Mouse (Mus musculus): Measurements from ENCODE around the gene Gm6588. TPM values are rescaled to one million over a fixed set of nuclear protein-coding genes. Genes with fewer than 3 reads are reported as not detected.
A peak's percentile ranks its signal among the peaks of the same experiment; 100 is the strongest.

Gm6588 gene
- polyA plus RNA-seq, 1 experiment from 2014 or later, result not detected

DNA sequence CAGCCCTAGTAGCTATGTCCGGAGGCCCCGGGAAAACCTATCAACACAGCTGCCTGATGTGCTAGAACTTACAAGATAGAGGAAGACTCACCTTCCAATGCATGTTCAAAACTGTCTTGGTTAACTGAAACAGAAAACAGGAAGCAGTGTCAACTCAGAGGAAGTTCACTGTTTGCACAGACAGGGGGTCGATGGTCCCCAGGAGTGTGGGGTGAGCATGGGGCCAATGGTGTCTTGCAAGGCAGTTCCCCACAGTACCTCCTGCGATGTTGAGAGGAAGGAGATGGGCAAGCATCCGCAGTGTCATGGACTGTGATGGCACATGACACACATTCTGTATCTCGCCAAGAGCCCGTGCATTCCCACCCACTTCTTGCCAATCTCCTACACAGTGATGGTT lies 22.6 kb upstream of the Gm6588 start:
- peaks cover 11% of the 10 kb centered on the region for H3K27me3 ChIP-seq (ENCODE audit: insufficient read depth, low read length)
- H3K4me2 ChIP-seq (replicated peaks; ENCODE audit: low read depth, low read length), result no peak overlapping the region
- 82% methylated on average over 7 of the region's 7 CpGs for WGBS
- no peak overlapping the region for H3K9ac ChIP-seq (replicated peaks; ENCODE audit: low read length)
- no peaks in the 10 kb centered on the region for H3K9me3 ChIP-seq (ENCODE audit: low read length)
- no peaks in the 10 kb centered on the region for H3K36me3 ChIP-seq (ENCODE audit: insufficient read depth, low read length)
- H3K4me3 ChIP-seq (ENCODE audit: low read length), result no peak overlapping the region
- no peak overlapping the region for H3K27ac ChIP-seq (ENCODE audit: low read length)
- peaks cover 7% of the 10 kb centered on the region for H3K4me1 ChIP-seq (ENCODE audit: insufficient read depth, low read length)
- no peak for ATAC-seq (ENCODE audit: low FRiP score, low TSS enrichment)

DNA sequence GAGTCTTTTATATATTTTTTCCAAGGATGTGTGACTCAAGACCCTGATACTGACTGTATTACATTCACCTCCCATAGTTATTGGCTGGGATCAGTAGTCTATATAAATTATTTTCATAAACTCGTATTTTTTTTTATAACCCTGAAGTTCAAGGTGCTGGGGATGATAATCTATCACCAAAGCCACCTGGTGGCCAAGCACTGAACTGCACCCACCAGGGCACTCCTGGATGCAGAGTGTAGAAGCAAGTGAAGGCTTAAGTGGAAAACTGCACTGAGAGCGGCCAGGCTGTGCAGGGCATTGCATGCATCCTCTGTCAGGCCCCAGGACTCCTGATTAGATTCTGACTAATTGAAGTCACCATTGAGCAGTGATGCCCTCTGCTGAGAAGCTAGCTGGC lies 21.9 kb upstream of the Gm6588 start:
- Histone ChIP-seq H3K27me3 (ENCODE audit: insufficient read depth, low read length) (peaks cover 15% of the 10 kb centered on the region), H3K36me3 (ENCODE audit: insufficient read depth, low read length) (no peaks in the 10 kb centered on the region), H3K27ac (ENCODE audit: low read length) (no peak overlapping the region), H3K9me3 (ENCODE audit: low read length) (no peaks in the 10 kb centered on the region), H3K4me1 (ENCODE audit: insufficient read depth, low read length) (peaks cover 8% of the 10 kb centered on the region), H3K4me3 (ENCODE audit: low read length) (no peak overlapping the region), H3K4me2 (replicated peaks; ENCODE audit: low read depth, low read length) (no peak overlapping the region), H3K9ac (replicated peaks; ENCODE audit: low read length) (no peak overlapping the region)
- WGBS, result 55% methylated on average over 2 of the region's 2 CpGs
- no peak for ATAC-seq (ENCODE audit: low FRiP score, low TSS enrichment)

DNA sequence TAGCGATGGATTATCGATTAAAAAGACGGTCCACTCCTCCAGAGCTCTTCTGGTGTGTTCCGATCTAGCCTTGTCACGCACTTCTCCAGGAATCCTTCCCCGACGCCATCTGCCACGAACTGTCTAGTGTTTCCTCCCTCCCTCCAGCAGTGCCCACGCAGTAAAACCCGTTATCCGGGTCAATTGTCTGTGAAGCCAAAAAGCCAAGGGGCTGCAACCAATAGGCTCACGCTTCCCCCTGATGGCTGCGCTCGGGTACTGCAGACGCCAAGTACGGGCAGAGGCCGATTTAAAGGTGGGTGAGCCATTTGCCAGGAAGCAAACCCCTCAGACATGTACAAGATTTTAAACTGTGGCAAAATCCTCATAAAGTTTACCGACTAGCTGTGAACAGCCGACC lies 20.3 kb upstream of the Gm6588 start:
- peaks cover 15% of the 10 kb centered on the region for H3K27me3 ChIP-seq (ENCODE audit: insufficient read depth, low read length)
- WGBS, result 14% methylated on average over 19 of the region's 19 CpGs
- no peak for ATAC-seq (ENCODE audit: low FRiP score, low TSS enrichment)
- H3K9me3 ChIP-seq (ENCODE audit: low read length), result no peaks in the 10 kb centered on the region
- no peak overlapping the region for H3K9ac ChIP-seq (replicated peaks; ENCODE audit: low read length)
- peaks cover 8% of the 10 kb centered on the region for H3K4me1 ChIP-seq (ENCODE audit: insufficient read depth, low read length)
- no peaks in the 10 kb centered on the region for H3K36me3 ChIP-seq (ENCODE audit: insufficient read depth, low read length)
- H3K4me2 ChIP-seq (replicated peaks; ENCODE audit: low read depth, low read length), result no peak overlapping the region
- no peak overlapping the region for H3K27ac ChIP-seq (ENCODE audit: low read length)
- no peak overlapping the region for H3K4me3 ChIP-seq (ENCODE audit: low read length)

DNA sequence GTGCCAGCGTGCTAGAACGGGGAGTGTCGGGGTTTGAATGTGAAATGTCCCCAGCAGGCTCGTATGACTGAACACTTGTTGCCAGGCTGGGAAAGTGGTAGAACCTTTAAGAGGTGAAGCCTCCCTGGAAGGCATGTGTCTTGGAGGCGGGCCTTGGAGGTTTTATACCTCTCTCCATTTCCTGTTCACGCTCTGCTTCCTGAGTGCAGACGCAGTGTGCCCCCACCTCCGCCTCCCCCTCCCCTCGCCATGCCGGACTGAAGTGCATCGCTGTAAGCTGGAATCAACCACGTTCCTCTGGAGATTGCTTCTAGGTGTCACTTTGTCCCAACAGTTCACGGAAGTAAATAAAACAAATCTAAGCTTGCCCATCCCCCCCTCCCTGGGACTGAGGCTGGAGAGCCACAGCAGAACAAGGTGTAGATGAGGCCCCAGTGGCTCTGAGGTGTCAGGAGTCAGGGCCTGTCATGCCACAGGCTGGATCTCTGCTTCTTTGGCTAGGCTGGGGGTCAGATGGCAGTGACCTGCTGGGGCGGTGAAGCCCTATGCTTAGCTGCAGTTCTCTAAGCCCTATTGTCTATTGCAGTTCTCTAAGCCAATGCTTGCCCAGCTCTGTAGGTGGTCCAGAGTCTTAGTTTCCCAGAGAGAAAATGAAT lies 18.0 kb upstream of the Gm6588 start:
- Histone ChIP-seq H3K4me3 (ENCODE audit: low read length) (peak overlapping the region; percentile 22), H3K27me3 (ENCODE audit: insufficient read depth, low read length) (peaks cover 8% of the 10 kb centered on the region), H3K4me2 (replicated peaks; ENCODE audit: low read depth, low read length) (peak overlapping the region; percentile 51), H3K4me1 (ENCODE audit: insufficient read depth, low read length) (peaks cover 8% of the 10 kb centered on the region), H3K36me3 (ENCODE audit: insufficient read depth, low read length) (no peaks in the 10 kb centered on the region), H3K9ac (replicated peaks; ENCODE audit: low read length) (peak overlapping the region; percentile 41; the same call in 1 of the 2 replicates), H3K9me3 (ENCODE audit: low read length) (no peaks in the 10 kb centered on the region), H3K27ac (ENCODE audit: low read length) (no peak overlapping the region)
- no peak for ATAC-seq (ENCODE audit: low FRiP score, low TSS enrichment)
- WGBS, result 10% methylated on average over 14 of the region's 14 CpGs

DNA sequence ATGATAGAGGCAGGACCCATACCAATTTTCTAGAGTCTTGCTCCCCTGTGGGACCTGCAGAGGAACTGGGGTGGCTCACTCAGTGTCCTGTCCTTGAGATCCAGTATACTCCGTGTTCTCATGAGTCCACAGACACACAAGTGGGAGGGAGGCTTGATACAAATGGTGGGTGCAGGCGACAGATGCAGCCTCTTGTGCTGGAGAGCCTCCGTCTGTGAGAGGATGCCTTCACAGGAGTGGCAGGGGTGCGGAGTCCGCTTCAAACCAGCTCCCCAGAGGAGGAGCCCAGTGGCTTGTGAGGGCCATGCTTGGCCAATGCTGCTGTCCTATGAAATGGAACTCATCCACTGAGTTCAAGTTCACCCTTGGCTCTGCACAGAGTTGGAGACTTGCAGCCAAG lies 17.2 kb upstream of the Gm6588 start:
- ATAC-seq (ENCODE audit: low FRiP score, low TSS enrichment), result no peak
- 81% methylated on average over 5 of the region's 5 CpGs for WGBS
- H3K4me3 ChIP-seq (ENCODE audit: low read length), result no peak overlapping the region

DNA sequence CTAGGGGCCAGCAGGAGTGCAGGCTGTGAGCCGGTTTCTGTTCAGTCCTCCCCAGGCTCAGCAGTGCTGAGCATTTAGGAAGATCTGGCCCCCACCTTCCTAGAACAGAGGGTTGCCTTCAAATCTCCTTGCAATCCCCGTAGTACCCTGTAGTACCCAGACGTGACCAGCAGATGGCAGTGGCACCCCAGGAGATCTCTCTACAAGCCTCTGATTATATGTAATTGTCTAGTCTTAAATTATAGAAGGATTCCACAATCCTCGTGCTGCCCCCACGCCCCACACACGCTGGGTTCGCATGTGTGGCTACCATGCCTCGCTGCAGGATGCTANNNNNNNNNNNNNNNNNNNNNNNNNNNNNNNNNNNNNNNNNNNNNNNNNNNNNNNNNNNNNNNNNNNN lies 16.2 kb upstream of the Gm6588 start:
- 3% methylated on average over 8 of the region's 8 CpGs for WGBS

More for the DNA sequence above, 17.2 kb upstream of the Gm6588 start:
- Histone ChIP-seq H3K9ac (replicated peaks; ENCODE audit: low read length) (no peak overlapping the region), H3K4me2 (replicated peaks; ENCODE audit: low read depth, low read length) (no peak overlapping the region), H3K9me3 (ENCODE audit: low read length) (no peaks in the 10 kb centered on the region), H3K36me3 (ENCODE audit: insufficient read depth, low read length) (no peaks in the 10 kb centered on the region), H3K4me1 (ENCODE audit: insufficient read depth, low read length) (peaks cover 8% of the 10 kb centered on the region), H3K27ac (ENCODE audit: low read length) (no peak overlapping the region), H3K27me3 (ENCODE audit: insufficient read depth, low read length) (peaks cover 8% of the 10 kb centered on the region)

DNA sequence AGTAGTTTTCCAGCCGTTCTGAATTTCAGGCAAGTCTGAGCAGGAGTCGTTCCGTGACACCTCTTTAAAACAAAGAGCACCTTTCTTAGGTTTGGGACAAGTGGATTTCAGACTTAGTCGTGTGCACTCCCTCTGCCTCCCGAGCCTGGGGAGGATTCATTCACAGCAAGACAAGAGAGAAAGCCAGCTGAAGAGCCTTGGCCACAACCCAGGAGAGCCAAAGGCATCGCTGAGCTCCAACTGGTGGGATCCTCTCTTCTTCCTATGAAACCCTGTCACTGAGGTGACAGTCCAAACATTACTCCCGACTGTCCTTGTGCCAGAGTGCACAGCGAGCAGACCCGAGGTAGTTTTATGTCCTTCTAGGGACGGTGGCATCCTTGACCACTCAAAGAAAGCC lies 10.7 kb upstream of the Gm6588 start:
- 20% methylated on average over 10 of the region's 10 CpGs for WGBS
- H3K27ac ChIP-seq (ENCODE audit: low read length), result no peak overlapping the region

More for the DNA sequence above, 16.2 kb upstream of the Gm6588 start:
- Histone ChIP-seq H3K9me3 (ENCODE audit: low read length) (no peaks in the 10 kb centered on the region), H3K4me3 (ENCODE audit: low read length) (no peak overlapping the region), H3K4me1 (ENCODE audit: insufficient read depth, low read length) (peaks cover 8% of the 10 kb centered on the region), H3K9ac (replicated peaks; ENCODE audit: low read length) (no peak overlapping the region), H3K27ac (ENCODE audit: low read length) (no peak overlapping the region), H3K36me3 (ENCODE audit: insufficient read depth, low read length) (no peaks in the 10 kb centered on the region), H3K4me2 (replicated peaks; ENCODE audit: low read depth, low read length) (no peak overlapping the region), H3K27me3 (ENCODE audit: insufficient read depth, low read length) (peaks cover 8% of the 10 kb centered on the region)
- ATAC-seq (ENCODE audit: low FRiP score, low TSS enrichment), result no peak; the same call in 1 of the 2 replicates

DNA sequence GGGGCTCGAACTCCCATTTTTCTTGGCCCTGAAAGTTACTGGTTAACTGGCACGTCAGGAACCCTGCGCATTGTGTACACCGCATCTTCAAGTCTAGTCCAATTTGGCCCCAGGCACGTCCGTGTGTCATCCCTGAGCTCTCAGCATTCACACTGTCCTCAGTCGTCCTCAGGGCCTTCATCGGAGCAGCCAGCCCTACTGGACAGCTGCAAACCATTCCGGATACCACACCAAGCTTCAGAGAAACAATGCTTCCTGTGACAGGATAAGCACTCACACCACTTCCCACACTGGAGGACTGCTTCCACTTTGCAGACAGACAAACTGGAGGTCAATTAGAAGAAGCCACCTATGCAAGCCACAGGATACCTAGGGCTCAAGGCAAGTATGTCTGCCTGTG lies 3.9 kb downstream of the Gm6588 start:
- H3K9ac ChIP-seq (replicated peaks; ENCODE audit: low read length), result no peak overlapping the region
- WGBS, result 81% methylated on average over 9 of the region's 9 CpGs
- H3K4me3 ChIP-seq (ENCODE audit: low read length), result no peak overlapping the region
- no peaks in the 10 kb centered on the region for H3K36me3 ChIP-seq (ENCODE audit: insufficient read depth, low read length)
- no peaks in the 10 kb centered on the region for H3K4me1 ChIP-seq (ENCODE audit: insufficient read depth, low read length)
- no peak overlapping the region for H3K27ac ChIP-seq (ENCODE audit: low read length)
- 0 out of 2 replicates have a peak, but pooled peaks cover 9% of the 10 kb centered on the region for H3K27me3 ChIP-seq (ENCODE audit: insufficient read depth, low read length)
- no peak overlapping the region for H3K4me2 ChIP-seq (replicated peaks; ENCODE audit: low read depth, low read length)
- ATAC-seq (ENCODE audit: low FRiP score, low TSS enrichment), result no peak
- no peaks in the 10 kb centered on the region for H3K9me3 ChIP-seq (ENCODE audit: low read length)

More for the DNA sequence above, 10.7 kb upstream of the Gm6588 start:
- Histone ChIP-seq H3K9me3 (ENCODE audit: low read length) (no peaks in the 10 kb centered on the region), H3K4me1 (ENCODE audit: insufficient read depth, low read length) (no peaks in the 10 kb centered on the region), H3K4me2 (replicated peaks; ENCODE audit: low read depth, low read length) (no peak overlapping the region), H3K4me3 (ENCODE audit: low read length) (no peak overlapping the region), H3K9ac (replicated peaks; ENCODE audit: low read length) (no peak overlapping the region), H3K27me3 (ENCODE audit: insufficient read depth, low read length) (no peaks in the 10 kb centered on the region; the same call in 1 of the 2 replicates), H3K36me3 (ENCODE audit: insufficient read depth, low read length) (no peaks in the 10 kb centered on the region)
- no peak for ATAC-seq (ENCODE audit: low FRiP score, low TSS enrichment)

DNA sequence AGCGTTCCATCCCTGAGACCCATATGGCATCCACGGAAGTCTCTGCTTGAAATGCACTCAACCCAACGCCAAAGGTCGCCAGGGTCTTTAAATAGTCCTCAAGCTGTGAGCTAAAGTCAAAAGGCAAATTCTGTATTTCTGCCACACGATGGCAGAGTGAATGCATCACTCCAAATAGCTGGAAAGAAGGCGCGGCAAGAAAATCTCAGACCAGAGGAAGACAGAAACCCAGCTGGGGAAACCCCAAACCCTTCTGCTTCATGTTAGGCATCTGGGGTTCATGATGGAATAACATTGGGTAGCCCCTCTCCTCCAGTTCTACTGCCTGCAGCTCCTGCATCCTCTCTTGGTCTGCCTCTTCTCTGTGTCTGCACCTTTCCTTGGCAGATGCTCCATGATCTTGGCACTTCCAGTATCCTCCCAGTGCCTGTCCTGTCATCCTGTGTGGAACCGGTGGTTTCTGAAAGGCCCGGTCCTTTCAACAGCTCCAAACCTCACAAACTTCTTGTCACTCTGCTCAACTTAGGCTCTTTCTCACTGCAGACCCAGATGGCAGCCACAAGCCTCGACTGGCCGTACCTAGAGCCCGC lies 5.8 kb downstream of the Gm6588 start:
- Histone ChIP-seq H3K27ac (ENCODE audit: low read length) (no peak overlapping the region), H3K4me2 (replicated peaks; ENCODE audit: low read depth, low read length) (no peak overlapping the region), H3K9ac (replicated peaks; ENCODE audit: low read length) (no peak overlapping the region), H3K9me3 (ENCODE audit: low read length) (no peaks in the 10 kb centered on the region), H3K4me1 (ENCODE audit: insufficient read depth, low read length) (no peaks in the 10 kb centered on the region), H3K27me3 (ENCODE audit: insufficient read depth, low read length) (0 out of 2 replicates have a peak, but pooled peaks cover 4% of the 10 kb centered on the region), H3K4me3 (ENCODE audit: low read length) (no peak overlapping the region), H3K36me3 (ENCODE audit: insufficient read depth, low read length) (no peaks in the 10 kb centered on the region)
- no peak for ATAC-seq (ENCODE audit: low FRiP score, low TSS enrichment)
- WGBS, result 60% methylated on average over 12 of the region's 12 CpGs

DNA sequence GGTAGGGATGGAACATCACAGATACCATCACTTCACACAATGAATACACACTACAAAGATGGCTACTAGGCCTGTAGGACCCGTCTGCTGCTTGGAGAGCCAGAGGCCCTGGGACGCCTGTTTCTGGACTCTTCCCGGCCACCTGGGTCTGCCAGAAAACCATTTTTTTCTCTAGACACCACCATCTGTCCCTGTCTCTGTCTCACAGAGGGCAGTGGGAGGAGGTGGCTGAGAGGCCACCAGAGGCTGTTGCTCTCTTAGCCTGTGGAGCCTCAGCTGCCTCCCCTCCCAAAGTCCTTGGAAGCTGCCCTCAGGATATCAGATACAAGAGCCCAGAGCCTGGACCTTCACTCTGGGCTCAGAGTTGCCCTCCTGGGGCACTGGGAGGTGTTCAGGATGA lies 10.7 kb downstream of the Gm6588 start:
- 79% methylated on average over 3 of the region's 3 CpGs for WGBS

More for the DNA sequence above, 10.7 kb downstream of the Gm6588 start:
- Histone ChIP-seq H3K4me2 (replicated peaks; ENCODE audit: low read depth, low read length) (no peak overlapping the region), H3K9ac (replicated peaks; ENCODE audit: low read length) (no peak overlapping the region), H3K27ac (ENCODE audit: low read length) (no peak overlapping the region), H3K27me3 (ENCODE audit: insufficient read depth, low read length) (no peaks in the 10 kb centered on the region), H3K36me3 (ENCODE audit: insufficient read depth, low read length) (no peaks in the 10 kb centered on the region), H3K4me3 (ENCODE audit: low read length) (no peak overlapping the region), H3K9me3 (ENCODE audit: low read length) (no peaks in the 10 kb centered on the region), H3K4me1 (ENCODE audit: insufficient read depth, low read length) (no peaks in the 10 kb centered on the region)
- no peak for ATAC-seq (ENCODE audit: low FRiP score, low TSS enrichment)
